Mouse (Mus musculus) embryonic facial prominence, embryonic 11.5 days (tissue): ENCODE data around the gene Nkrf. TPM values are rescaled to one million over a fixed set of nuclear protein-coding genes. Genes with fewer than 3 reads are reported as not detected.
A peak's percentile ranks its signal among the peaks of the same experiment; 100 is the strongest.

Experiments used
- ATAC-seq: fragments of 200-750 bp; cut with Nextera tagmentation; replicated peaks from 2 replicates; pipeline ENCODE4 v1.8.0; 2017; ENCODE audit warnings: low read depth; ENCODE audit not compliant: insufficient number of reproducible peaks, low FRiP score, low TSS enrichment
- DNase-seq: peaks from one replicate; pipeline ENCODE4 v3.0.0-alpha.2; 2015; ENCODE audit warnings: low spot score
- H3K27ac ChIP-seq: fragments of 300-500 bp; sonication (generic); replicated peaks from 2 replicates; pipeline ENCODE4 v1.5.1; 2014; ENCODE audit warnings: mild to moderate bottlenecking, low read depth, low read length, control low read depth
- H3K27me3 ChIP-seq: fragments of 300-500 bp; sonication (generic); 2 replicates; pipeline ENCODE4 v1.6.1; 2014; ENCODE audit warnings: mild to moderate bottlenecking, low read length, moderate library complexity, mixed read lengths; ENCODE audit not compliant: control insufficient read depth, insufficient read depth
- H3K36me3 ChIP-seq: fragments of 300-500 bp; sonication (generic); replicated peaks from 2 replicates; pipeline ENCODE4 v1.6.1; 2014; ENCODE audit warnings: low read depth, mild to moderate bottlenecking, low read length, moderate library complexity, mixed read lengths; ENCODE audit not compliant: control insufficient read depth, insufficient read depth
- H3K4me1 ChIP-seq: fragments of 300-500 bp; sonication (generic); 2 replicates; pipeline ENCODE4 v1.6.1; 2014; ENCODE audit warnings: low read length, mixed read lengths; ENCODE audit not compliant: control insufficient read depth, insufficient read depth
- H3K4me2 ChIP-seq: fragments of 300-500 bp; sonication (generic); 2 replicates; pipeline ENCODE4 v1.6.1; 2014; ENCODE audit warnings: low read depth, mild to moderate bottlenecking, control low read depth, low read length, moderate library complexity
- H3K4me3 ChIP-seq: fragments of 300-500 bp; sonication (generic); 2 replicates; pipeline ENCODE4 v1.5.1; 2014; ENCODE audit warnings: low read depth, low read length, control low read depth
- H3K9ac ChIP-seq: fragments of 300-500 bp; sonication (generic); replicated peaks from 2 replicates; pipeline ENCODE4 v1.6.1; 2014; ENCODE audit warnings: mild to moderate bottlenecking, control low read depth, low read length
- H3K9me3 ChIP-seq: fragments of 300-500 bp; sonication (generic); replicated peaks from 2 replicates; pipeline ENCODE4 v1.6.1; 2016; ENCODE audit warnings: mild to moderate bottlenecking, low read length, inconsistent platforms, mixed read lengths; ENCODE audit not compliant: control insufficient read depth
- WGBS: fragments of 180-500 bp; shearing (Covaris S2); extraction: QIAGEN DNeasy Blood & Tissue Kit; methylation state at CpG from one replicate; pipeline ENCODE4 v1.1.7; 2014; 5-methylcytosine and 5-hydroxymethylcytosine counted together
- polyA plus RNA-seq: library from polyadenylated mRNA; unstranded; fragments of >200 nt; fragmentation: Nextera tagmentation; extraction: Ambion mirVana; gene quantifications from 2 replicates; pipeline ENCODE4 v1.2.1, GENCODE M21; 2014

Gene Nkrf
- polyA plus RNA-seq, result 2.9 and 3.4 TPM in 2 replicates

DNA sequence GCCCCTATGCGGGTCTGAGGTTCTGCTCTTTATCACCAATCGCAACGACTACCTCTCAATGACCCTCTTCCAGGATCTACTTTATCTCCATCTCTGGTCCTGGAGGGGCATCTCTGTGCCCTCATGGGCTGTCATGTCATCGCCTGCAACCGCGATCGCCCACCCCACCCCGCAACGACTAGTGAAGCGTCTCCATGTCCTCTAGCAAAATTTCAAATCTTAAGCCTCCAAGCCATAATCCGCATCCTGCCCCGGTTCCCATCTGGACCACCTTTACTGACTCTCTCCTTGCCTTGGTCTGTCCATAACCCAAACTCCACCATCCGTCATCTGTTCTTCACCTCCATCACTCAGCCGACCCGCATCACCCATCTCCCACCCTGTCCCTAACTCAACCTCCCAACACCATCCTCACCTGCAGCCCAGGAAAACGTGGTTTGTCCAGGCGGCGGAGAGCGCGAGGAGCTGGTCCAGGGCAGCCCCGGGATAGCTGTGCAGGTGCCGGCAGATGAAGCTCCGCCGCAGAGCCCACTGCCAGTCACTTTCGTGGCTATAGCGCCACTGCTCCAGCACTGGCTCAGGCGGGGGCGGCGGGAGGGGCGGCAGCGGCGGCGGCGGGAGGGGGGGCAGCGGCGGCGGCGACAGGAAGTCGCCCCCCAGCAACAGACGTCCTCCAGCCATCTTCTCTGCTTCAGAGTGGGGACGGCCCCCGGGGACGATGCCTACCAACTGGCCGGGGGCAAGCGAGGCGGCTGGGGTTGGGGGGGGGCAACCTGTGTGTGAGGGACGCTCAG lies at the start of gene Nkrf:
Gene Nkrf, minus strand, starts transcription at position 579 of the 794 bp plus-strand sequence.
- peak; percentile 82 for ATAC-seq
- 19% methylated on average over 25 of the region's 47 CpGs for WGBS

DNA sequence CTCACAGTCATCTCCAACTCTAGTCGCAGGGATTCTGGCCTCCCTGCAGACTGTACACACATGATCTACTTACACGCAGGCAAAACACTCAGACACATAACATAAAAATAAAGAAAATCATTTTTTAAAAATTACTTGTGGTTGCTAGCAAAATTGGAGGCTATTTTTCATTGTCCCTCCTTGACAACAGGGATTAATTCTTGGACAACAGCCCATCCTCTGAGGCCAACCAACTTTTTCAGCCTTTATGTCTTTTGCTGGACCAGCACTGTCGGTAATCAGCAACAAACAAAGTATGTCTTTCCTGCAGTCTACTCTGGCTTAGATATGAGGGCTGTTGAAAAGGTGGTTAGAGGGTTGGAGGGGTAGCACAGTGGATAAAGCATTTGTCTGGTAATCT lies 38.4 kb upstream of the Nkrf start:
- no peak overlapping the region for H3K4me2 ChIP-seq
- no peak overlapping the region for H3K4me3 ChIP-seq
- no peaks in the 10 kb centered on the region for H3K36me3 ChIP-seq
- H3K4me1 ChIP-seq, result no peaks in the 10 kb centered on the region
- WGBS, result 91% methylated on average over 3 of the region's 3 CpGs
- no peak overlapping the region for H3K9ac ChIP-seq
- H3K27ac ChIP-seq, result no peak overlapping the region
- DNase-seq (no peak), ATAC-seq (no peak)
- H3K9me3 ChIP-seq, result no peaks in the 10 kb centered on the region
- no peaks in the 10 kb centered on the region for H3K27me3 ChIP-seq

More for the DNA sequence above, at the start of gene Nkrf:
- H3K4me3 ChIP-seq, result peak within 1 kb of the TSS; percentile 55
- H3K36me3 ChIP-seq, result no peaks in the 10 kb centered on the region
- H3K9me3 ChIP-seq, result no peaks in the 10 kb centered on the region
- DNase-seq, result peak; percentile 30
- H3K27me3 ChIP-seq, result no peaks in the 10 kb centered on the region
- peak within 1 kb of the TSS; percentile 61 for H3K9ac ChIP-seq
- no peaks in the 10 kb centered on the region for H3K4me1 ChIP-seq
- no peak within 1 kb of the TSS for H3K27ac ChIP-seq
- peak within 1 kb of the TSS; percentile 67 for H3K4me2 ChIP-seq

DNA sequence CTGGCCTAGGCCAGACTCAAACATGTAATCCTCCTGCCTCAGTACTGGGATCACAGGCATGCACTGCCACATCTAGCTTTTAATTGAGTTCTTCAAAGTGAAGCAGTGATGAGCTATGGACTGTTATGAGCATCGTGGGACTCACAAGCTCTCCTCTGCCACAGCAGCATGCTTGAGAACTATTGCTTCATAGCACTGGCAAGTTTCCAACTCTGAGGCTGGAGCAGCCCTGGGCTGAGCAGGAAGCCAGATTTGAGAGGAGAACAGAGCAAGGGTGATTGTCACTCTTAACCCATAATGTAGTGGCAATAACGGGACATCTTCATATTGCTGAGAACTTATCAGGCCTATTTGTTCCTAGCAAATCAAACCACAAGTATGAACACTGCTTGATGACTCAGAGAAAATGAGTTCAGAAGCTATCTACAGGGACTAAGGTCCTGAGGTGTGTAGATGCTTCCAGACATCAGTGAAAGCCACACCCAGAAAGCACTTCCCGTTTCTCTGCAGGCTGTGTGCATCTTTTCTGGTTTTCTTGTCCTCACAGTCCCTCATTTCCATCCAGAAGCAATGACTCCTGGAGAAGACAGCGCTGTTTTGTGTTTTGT lies 37.2 kb upstream of the Nkrf start:
- Histone ChIP-seq H3K27me3 (no peaks in the 10 kb centered on the region), H3K9me3 (no peaks in the 10 kb centered on the region), H3K27ac (no peak overlapping the region), H3K36me3 (no peaks in the 10 kb centered on the region), H3K9ac (no peak overlapping the region), H3K4me2 (no peak overlapping the region), H3K4me1 (no peaks in the 10 kb centered on the region), H3K4me3 (no peak overlapping the region)
- ATAC-seq (no peak), DNase-seq (no peak)
- WGBS, result 86% methylated on average over 4 of the region's 4 CpGs

GRCm38 (mm10) chrX:36935326-36935966 lies 32.7 kb upstream of the Nkrf start:
- no peak overlapping the region for H3K9ac ChIP-seq
- H3K4me3 ChIP-seq, result no peak overlapping the region
- no peaks in the 10 kb centered on the region for H3K27me3 ChIP-seq
- no peaks in the 10 kb centered on the region for H3K4me1 ChIP-seq
- ATAC-seq (no peak), DNase-seq (no peak)
- H3K36me3 ChIP-seq, result no peaks in the 10 kb centered on the region
- no peaks in the 10 kb centered on the region for H3K9me3 ChIP-seq
- 49% methylated on average over 7 of the region's 7 CpGs for WGBS
- no peak overlapping the region for H3K27ac ChIP-seq
- no peak overlapping the region for H3K4me2 ChIP-seq

- Histone ChIP-seq H3K27me3 (no peaks in the 10 kb centered on the region), H3K9me3 (no peaks in the 10 kb centered on the region), H3K9ac (no peak overlapping the region), H3K4me1 (no peaks in the 10 kb centered on the region), H3K36me3 (no peaks in the 10 kb centered on the region; the same call in 1 of the 2 replicates), H3K27ac (no peak overlapping the region), H3K4me2 (no peak overlapping the region), H3K4me3 (no peak overlapping the region)
- 26% methylated on average over 1 of the region's 1 CpGs for WGBS
- DNase-seq (no peak), ATAC-seq (no peak)
These were observed 27.9 kb upstream of the Nkrf start for GRCm38 (mm10) chrX:36930574-36930973.

GRCm38 (mm10) chrX:36929694-36930093 lies 27.0 kb upstream of the Nkrf start:
- DNase-seq (no peak), ATAC-seq (no peak)
- no peaks in the 10 kb centered on the region for H3K4me1 ChIP-seq
- H3K9ac ChIP-seq, result no peak overlapping the region
- H3K27ac ChIP-seq, result no peak overlapping the region
- no peak overlapping the region for H3K4me3 ChIP-seq
- H3K27me3 ChIP-seq, result no peaks in the 10 kb centered on the region
- H3K36me3 ChIP-seq, result no peaks in the 10 kb centered on the region; the same call in 1 of the 2 replicates
- H3K9me3 ChIP-seq, result no peaks in the 10 kb centered on the region
- no peak overlapping the region for H3K4me2 ChIP-seq
- WGBS, result 82% methylated on average over 4 of the region's 4 CpGs

DNA sequence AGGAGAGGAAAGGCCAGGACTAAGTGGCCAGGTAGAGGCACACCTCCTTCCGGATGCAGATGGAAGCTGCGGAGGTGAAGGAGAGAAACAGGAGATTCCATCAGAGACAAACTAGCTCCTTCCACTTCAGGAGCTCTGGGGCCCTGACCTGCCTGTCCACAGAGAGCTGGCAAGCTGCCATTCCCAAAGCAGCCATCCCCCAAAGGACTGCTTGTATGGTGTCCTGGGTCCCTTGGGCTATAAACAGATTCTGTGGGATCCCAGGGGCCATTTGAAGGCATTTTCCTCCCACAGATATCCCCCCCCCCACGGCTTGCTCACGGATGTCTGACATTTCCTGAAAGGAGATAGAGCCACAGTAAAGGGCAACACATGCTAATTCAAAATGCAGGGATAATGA lies 26.1 kb upstream of the Nkrf start:
- 92% methylated on average over 4 of the region's 4 CpGs for WGBS

DNA sequence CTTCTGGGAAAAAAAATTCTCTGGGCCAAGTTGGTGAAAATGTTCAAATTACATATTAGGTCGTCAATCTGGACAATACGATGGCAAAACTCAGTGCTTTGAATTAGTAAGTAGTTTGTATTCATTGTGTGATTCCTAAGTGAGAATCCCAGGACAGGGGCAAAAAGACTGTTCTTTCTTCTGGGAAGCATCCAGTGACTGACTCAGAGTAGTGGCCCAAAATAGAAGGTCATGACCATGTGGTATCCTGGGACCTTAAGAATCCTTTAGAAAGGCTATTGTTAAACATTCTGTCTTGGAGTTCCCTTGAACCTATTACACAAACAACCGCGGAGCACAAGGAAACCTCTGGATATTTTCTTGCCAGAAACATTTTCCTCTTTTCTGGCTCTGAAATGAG lies 18.6 kb upstream of the Nkrf start:
- no peaks in the 10 kb centered on the region; the same call in 1 of the 2 replicates for H3K36me3 ChIP-seq
- no peaks in the 10 kb centered on the region for H3K4me1 ChIP-seq
- ATAC-seq (no peak), DNase-seq (no peak)
- no peak overlapping the region for H3K4me2 ChIP-seq
- H3K9ac ChIP-seq, result no peak overlapping the region
- H3K9me3 ChIP-seq, result no peaks in the 10 kb centered on the region
- no peak overlapping the region for H3K27ac ChIP-seq
- H3K27me3 ChIP-seq, result no peaks in the 10 kb centered on the region
- no peak overlapping the region for H3K4me3 ChIP-seq
- 92% methylated on average over 4 of the region's 4 CpGs for WGBS

More for the DNA sequence above, 26.1 kb upstream of the Nkrf start:
- H3K4me3 ChIP-seq, result no peak overlapping the region
- ATAC-seq, result no peak
- no peak overlapping the region for H3K4me2 ChIP-seq
- no peaks in the 10 kb centered on the region for H3K4me1 ChIP-seq
- no peaks in the 10 kb centered on the region for H3K9me3 ChIP-seq
- no peaks in the 10 kb centered on the region for H3K27me3 ChIP-seq
- DNase-seq, result no peak
- no peaks in the 10 kb centered on the region; the same call in 1 of the 2 replicates for H3K36me3 ChIP-seq
- no peak overlapping the region for H3K9ac ChIP-seq
- no peak overlapping the region for H3K27ac ChIP-seq
